Mouse (Mus musculus) layer of hippocampus, adult 2 months (tissue): Measurements from ENCODE around the gene Psmd9. TPM values are rescaled to one million over a fixed set of nuclear protein-coding genes. Genes with fewer than 3 reads are reported as not detected.

Experiments used
- DNase-seq, 2 experiments: peaks; one replicate each; pipeline ENCODE4 v3.0.0; 2022; ENCODE audit warnings: low spot score in 2 of 2
- H3K27ac ChIP-seq: fragments of 200-600 bp; 2 replicates; pipeline ENCODE4 v1.8.1; 2022
- H3K4me3 ChIP-seq: fragments of 200-600 bp; 2 replicates; pipeline ENCODE4 v1.8.1; 2022; ENCODE audit warnings: mild to moderate bottlenecking
- CTCF ChIP-seq: fragments of 200-600 bp; conservative IDR thresholded peaks from 2 replicates; pipeline ENCODE4 v1.8.1; 2022; ENCODE audit warnings: antibody characterized with exemption, mild to moderate bottlenecking, moderate library complexity
- total RNA-seq, 2 experiments: library from RNA; stranded (reverse); gene quantifications; 2 replicates each; pipeline ENCODE4 v1.2.3; 2021

Psmd9 gene
- total RNA-seq, 2 experiments from 2014 or later: 27.8 to 30.4 TPM

- H3K27ac ChIP-seq: no peak overlapping the region
- no peak overlapping the region for H3K4me3 ChIP-seq
- peak; percentile 49 for TF ChIP-seq CTCF
- DNase-seq: no peak
These were observed 99.6 kb downstream of the Psmd9 start for GRCm38 (mm10) chr5:123268477-123269474.

- H3K4me3 ChIP-seq: no peak overlapping the region
- no peak for TF ChIP-seq CTCF
- no peak for DNase-seq
- H3K27ac ChIP-seq: no peak overlapping the region
These were observed 101.7 kb downstream of the Psmd9 start for GRCm38 (mm10) chr5:123270917-123271316.

- H3K4me3 ChIP-seq: no peak overlapping the region
- no peak for DNase-seq
- no peak overlapping the region for H3K27ac ChIP-seq
- no peak for TF ChIP-seq CTCF
These were observed 103.7 kb downstream of the Psmd9 start for GRCm38 (mm10) chr5:123272927-123273326.

GRCm38 (mm10) chr5:123276636-123277341 lies 107.6 kb downstream of the Psmd9 start:
- H3K27ac ChIP-seq: no peak overlapping the region

GRCm38 (mm10) chr5:123277342-123277701 lies 108.1 kb downstream of the Psmd9 start:
- no peak overlapping the region for H3K4me3 ChIP-seq
- no peak for DNase-seq
- H3K27ac ChIP-seq: peak overlapping the region; percentile 47; the same call in 1 of the 2 replicates
- TF ChIP-seq CTCF: no peak

More at GRCm38 (mm10) chr5:123276636-123277341, 107.6 kb downstream of the Psmd9 start:
- H3K4me3 ChIP-seq: no peak overlapping the region
- DNase-seq: no peak
- TF ChIP-seq CTCF: no peak

GRCm38 (mm10) chr5:123277704-123278103 lies 108.5 kb downstream of the Psmd9 start:
- peak overlapping the region; percentile 47; the same call in 1 of the 2 replicates for H3K27ac ChIP-seq
- TF ChIP-seq CTCF: no peak
- H3K4me3 ChIP-seq: no peak overlapping the region
- no peak for DNase-seq

- Histone ChIP-seq H3K4me3 (no peak overlapping the region), H3K27ac (0 out of 2 replicates have a peak overlapping the region, but pooled peaks have one; percentile 48)
- DNase-seq: no peak
- no peak for TF ChIP-seq CTCF
These were observed 110.0 kb downstream of the Psmd9 start for GRCm38 (mm10) chr5:123279248-123279647.

- no peak overlapping the region for H3K4me3 ChIP-seq
- no peak for TF ChIP-seq CTCF
- no peak overlapping the region for H3K27ac ChIP-seq
- no peak for DNase-seq
These were observed 112.3 kb downstream of the Psmd9 start for GRCm38 (mm10) chr5:123281336-123282136.

- peak; percentile 88 for TF ChIP-seq CTCF
- H3K27ac ChIP-seq: no peak overlapping the region
- H3K4me3 ChIP-seq: no peak overlapping the region
- peak in 1 of 2 experiments; percentile 41 for DNase-seq
These were observed 116.0 kb downstream of the Psmd9 start for GRCm38 (mm10) chr5:123285174-123285573.

- TF ChIP-seq CTCF: peak; percentile 57
These were observed 118.9 kb downstream of the Psmd9 start for GRCm38 (mm10) chr5:123288079-123288478.

GRCm38 (mm10) chr5:123294653-123295052 lies 125.4 kb downstream of the Psmd9 start:
- no peak for DNase-seq
- TF ChIP-seq CTCF: no peak
- Histone ChIP-seq H3K27ac (no peak overlapping the region), H3K4me3 (no peak overlapping the region)

More at GRCm38 (mm10) chr5:123288079-123288478, 118.9 kb downstream of the Psmd9 start:
- no peak for DNase-seq
- H3K4me3 ChIP-seq: no peak overlapping the region
- no peak overlapping the region for H3K27ac ChIP-seq

GRCm38 (mm10) chr5:123296224-123296806 lies 127.1 kb downstream of the Psmd9 start:
- Histone ChIP-seq H3K4me3 (no peak overlapping the region), H3K27ac (no peak overlapping the region)
- no peak for DNase-seq
- TF ChIP-seq CTCF: peak; percentile 55
